Mouse (Mus musculus) spleen, adult 12 weeks (tissue): ENCODE data around the gene Arl4c.

Experiments used
- DNase-seq: peaks from one replicate; pipeline ENCODE4 v3.0.0; 2022; ENCODE audit warnings: low spot score

Gene Arl4c

GRCm38 (mm10) chr1:88623541-88624115 lies 78.4 kb downstream of the Arl4c start:
- no peak for DNase-seq
